Mouse (Mus musculus): ENCODE data around the gene Ppp1ca. TPM values are rescaled to one million over a fixed set of nuclear protein-coding genes. Genes with fewer than 3 reads are reported as not detected.

Ppp1ca gene
- total RNA-seq, 2 experiments from 2014 or later, result 181 to 268 TPM

DNA sequence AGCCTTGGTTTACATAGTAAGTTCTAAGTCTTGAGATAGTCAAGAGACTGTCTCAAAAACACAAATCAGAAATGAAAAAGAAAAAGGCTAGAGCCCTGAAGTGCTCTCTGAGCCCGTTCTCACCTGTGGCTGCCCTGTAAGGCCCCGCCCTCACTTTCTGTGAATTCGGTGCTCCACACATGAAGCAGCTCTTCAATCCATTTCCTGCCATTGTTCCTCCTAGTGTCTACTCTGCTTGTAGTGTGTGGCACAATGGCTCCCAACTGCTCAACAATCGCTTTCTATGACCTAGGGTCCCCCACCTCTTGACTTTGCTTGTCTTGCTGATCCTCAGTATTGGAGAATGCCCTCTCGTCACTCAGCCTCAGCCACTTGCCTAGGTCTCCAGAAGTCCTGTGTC is 35.6 kb downstream of the Ppp1ca start:
- ATAC-seq (replicated peaks; ENCODE audit: low FRiP score, poor library complexity, severe bottlenecking), result no peak

GRCm38 (mm10) chr19:4227894-4228678 is 36.2 kb downstream of the Ppp1ca start:
- peak; percentile 52 for ATAC-seq (replicated peaks; ENCODE audit: low FRiP score, poor library complexity, severe bottlenecking)

DNA sequence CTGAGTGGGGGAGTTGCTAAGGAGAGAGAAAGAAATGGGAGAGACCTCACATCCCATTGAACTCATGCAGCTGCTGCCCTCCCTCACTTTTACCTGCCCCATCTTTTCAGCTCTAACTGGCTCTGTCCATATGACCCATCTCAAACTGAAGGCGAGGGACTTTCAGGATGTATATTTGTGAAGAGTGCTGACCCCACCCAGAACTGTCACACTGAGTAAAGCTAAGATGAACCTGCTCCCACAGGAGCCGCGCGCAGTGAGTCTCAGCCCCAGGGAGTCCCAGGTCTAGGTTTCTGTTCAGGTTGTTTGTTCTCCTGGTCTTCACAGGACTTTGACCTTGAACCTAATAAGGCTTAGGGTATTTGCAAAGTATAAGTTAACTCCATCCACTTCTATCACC is 37.0 kb downstream of the Ppp1ca start:
- no peak for ATAC-seq (replicated peaks; ENCODE audit: low FRiP score, poor library complexity, severe bottlenecking)

DNA sequence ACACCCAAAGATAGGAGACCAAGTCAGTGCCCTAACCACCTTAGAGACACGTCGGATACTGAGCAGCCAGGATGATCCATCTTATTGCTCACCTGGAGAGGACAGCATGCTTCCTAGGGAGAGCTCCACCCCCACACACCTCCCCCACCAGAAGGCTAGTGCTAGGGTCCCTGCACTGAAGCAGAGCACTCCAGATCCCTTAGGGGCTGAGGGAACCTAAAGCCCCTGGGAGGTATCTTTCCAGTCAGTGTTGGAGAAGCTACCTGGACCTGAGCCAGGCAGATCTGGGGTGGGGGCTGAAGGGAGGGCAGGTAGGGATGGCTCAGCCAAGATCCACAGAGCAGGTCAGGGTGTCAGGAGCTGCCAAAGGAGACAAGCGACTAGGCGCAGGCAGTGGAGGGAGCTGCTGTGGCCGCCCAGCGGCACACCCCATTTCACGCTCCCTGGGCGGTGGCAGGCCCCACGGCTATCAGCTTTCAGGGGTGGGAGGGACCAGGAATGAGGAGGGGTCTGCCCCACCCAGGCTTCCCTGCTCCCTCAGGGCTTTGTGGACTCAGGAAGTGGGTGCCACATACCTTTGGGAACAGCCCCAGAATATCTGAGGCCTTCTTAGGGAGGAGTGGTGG is 37.7 kb downstream of the Ppp1ca start:
- ATAC-seq (replicated peaks; ENCODE audit: low FRiP score, poor library complexity, severe bottlenecking), result no peak

DNA sequence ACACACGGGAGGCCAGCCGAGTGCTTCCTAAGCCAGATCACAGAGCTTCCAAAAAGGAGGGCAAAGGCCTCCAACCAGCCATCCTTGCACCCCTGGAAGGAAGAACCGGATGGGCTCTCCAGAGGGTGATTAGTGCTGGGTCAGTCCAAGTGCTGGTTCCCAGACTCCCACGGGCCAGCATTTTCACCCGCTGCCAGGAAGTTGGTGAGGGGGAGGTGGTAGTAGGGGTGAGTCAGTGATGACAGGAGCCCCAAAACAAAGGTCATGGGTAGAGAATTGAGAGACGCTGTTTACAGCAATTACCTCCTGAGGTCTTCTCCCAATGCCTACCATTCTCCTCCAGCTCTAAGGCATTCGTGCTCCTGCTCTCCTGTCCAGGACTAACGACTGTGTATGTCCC is 38.5 kb downstream of the Ppp1ca start:
- ATAC-seq (replicated peaks; ENCODE audit: low FRiP score, poor library complexity, severe bottlenecking), result no peak

DNA sequence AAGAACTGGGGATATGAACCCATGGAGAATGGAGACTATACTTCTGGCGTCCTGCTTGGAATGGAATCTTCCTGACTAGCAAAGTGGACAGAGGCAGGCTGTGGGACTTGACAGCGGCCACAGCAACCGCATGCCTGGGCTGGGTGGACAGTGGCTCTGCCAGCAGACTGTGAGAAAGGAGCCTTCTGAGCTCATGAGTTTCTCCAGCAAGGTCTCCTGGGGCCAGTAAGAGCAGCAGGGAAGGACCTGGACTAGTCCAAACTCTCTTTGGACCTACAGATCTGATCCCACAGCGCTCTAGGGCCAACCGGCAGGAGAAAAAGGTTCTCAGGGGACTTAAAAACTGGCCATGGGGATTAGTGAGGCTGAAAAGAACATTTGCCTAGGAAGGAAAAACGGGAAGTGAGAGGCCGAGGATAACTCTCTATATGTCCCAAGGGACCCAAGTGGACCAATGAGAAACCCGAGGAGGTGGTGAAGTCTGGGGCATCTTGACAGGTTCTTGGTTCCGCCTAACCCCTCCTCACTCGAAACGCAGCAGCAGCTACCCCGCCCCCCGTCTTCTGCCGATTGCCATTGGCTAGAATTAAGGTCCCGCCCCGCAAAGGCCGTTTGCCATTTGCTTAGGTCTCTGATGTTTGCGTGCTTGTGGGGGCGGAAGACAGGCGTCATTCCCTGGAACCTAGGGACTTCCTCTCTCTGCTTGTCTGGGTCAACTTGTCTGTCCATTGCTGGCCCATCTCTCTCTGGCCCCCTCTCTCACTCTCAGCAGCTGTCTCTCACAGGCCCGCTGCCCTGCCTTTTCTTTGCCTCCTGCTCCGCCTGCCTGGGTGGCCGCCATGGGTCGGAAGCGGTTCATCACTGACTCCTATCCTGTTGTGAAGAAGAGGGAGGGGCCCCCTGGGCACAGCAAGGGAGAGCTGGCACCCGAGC is 39.7 kb downstream of the Ppp1ca start, which contains the start of gene Pold4:
Gene Pold4, plus strand, starts transcription at position 647 of the 933 bp plus-strand sequence.
- peak; percentile 90 for ATAC-seq (replicated peaks; ENCODE audit: low FRiP score, poor library complexity, severe bottlenecking)

DNA sequence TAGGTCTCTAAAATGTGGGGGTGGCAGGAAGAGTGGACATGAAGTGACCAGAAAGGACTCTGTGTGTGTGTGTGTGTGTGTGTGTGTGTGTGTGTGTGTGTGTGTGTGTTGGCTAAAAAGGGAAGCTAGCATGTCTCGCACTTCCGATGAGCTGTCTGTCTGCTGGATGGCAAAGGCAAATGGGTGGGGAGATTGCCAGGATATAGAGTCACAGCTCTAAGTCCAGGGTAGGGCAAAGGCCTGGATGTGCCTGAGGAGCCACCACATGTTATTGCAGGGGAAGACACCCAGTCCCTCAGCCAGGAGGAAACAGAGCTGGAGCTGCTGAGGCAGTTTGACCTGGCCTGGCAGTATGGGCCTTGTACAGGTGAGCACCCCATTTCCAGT is 40.3 kb downstream of the Ppp1ca start:
- ATAC-seq (replicated peaks; ENCODE audit: low FRiP score, poor library complexity, severe bottlenecking), result 0 out of 2 replicates have a peak, but pooled peaks have one; percentile 4

DNA sequence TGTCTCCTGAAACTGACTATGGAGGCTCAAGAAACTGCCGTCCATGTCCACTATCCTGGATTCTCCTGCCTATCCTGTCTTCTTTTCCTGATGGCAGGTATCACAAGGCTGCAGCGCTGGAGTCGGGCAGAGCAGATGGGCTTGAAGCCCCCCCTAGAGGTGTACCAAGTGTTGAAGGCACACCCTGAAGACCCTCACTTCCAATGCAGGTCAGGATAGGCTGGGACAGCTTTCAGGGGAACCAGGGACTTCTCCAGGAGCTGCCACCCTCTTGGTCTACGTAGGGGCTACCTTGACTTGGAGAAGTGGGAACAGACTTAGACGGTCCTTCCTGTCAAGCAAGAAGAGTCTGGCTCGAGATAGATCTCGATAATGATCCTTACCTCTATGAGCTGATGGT is 40.8 kb downstream of the Ppp1ca start:
- ATAC-seq (replicated peaks; ENCODE audit: low FRiP score, poor library complexity, severe bottlenecking), result no peak

- ATAC-seq (replicated peaks; ENCODE audit: low FRiP score, poor library complexity, severe bottlenecking), result no peak
Measured at GRCm38 (mm10) chr19:4234548-4234947, 42.7 kb downstream of the Ppp1ca start.

DNA sequence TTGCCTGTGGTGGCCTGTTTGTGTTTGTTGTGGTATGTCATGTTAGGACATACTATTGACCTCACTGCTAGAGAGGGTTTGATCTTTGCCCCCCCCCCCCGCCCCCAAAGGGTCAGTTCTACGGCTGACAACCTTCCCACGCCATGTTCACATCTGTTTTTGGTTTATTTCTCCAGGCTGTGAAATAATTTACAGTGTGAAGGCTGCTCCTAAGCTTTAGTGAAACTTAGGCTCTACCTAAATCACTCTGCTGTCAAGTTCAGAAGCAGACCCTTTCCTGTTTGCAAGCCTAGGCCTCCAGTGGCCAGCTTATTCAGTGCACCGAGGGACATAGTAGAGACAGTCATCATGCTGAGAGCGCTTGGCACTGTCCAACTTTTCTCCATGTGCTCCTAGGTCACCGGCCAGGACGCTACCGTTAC is 48.4 kb downstream of the Ppp1ca start:
- no peak for ATAC-seq (replicated peaks; ENCODE audit: low FRiP score, poor library complexity, severe bottlenecking)

DNA sequence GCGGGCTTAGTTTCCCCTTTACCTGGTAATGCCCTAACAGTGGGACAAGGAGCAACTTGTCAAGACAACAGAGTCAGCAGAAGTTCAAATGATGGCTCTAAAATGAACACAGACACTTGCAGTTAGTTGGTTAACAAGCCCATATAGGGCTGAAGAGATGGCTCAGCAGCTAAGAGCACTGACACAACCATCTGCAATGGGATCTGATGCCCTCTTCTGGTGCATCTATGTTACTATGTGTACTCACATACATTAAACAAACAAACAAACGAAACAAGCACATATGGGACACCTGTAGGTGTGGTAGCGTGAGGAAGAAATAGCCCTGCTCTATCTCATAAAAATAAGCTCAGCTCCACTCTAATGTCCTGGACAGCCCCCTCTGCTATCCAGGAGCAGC is 50.6 kb downstream of the Ppp1ca start:
- 0 out of 2 replicates have a peak, but pooled peaks have one; percentile 42 for ATAC-seq (replicated peaks; ENCODE audit: low FRiP score, poor library complexity, severe bottlenecking)

GRCm38 (mm10) chr19:4244775-4245174 is 52.9 kb downstream of the Ppp1ca start:
- ATAC-seq (replicated peaks; ENCODE audit: low FRiP score, poor library complexity, severe bottlenecking), result no peak

Other genes starting within 250 kb of the Ppp1ca start
Only the 30 nearest of the 31 such genes appear.
- 3.6 TPM in 1 of 2 replicates, not detected in the other for gene Aldh3b3, start 233.4 kb upstream of the Ppp1ca start, total RNA-seq (2015; ENCODE audit: low replicate concordance)
- not detected in 2 replicates for gene Aldh3b3, start 233.4 kb upstream of the Ppp1ca start, total RNA-seq (2017; ENCODE audit: low replicate concordance)
- gene Aldh3b2, start 219.7 kb upstream of the Ppp1ca start, total RNA-seq (2015; ENCODE audit: low replicate concordance), result 1.3 and 6.5 TPM in 2 replicates
- 1.1 and 2.4 TPM in 2 replicates for gene Aldh3b2, start 219.7 kb upstream of the Ppp1ca start, total RNA-seq (2017; ENCODE audit: low replicate concordance)
- not detected in 2 replicates for gene Acy3, start 205.5 kb upstream of the Ppp1ca start, total RNA-seq (2015; ENCODE audit: low replicate concordance)
- gene Acy3, start 205.5 kb upstream of the Ppp1ca start, total RNA-seq (2017; ENCODE audit: low replicate concordance), result not detected in 2 replicates
- not detected in 2 replicates for gene Tbx10, start 199.3 kb upstream of the Ppp1ca start, total RNA-seq (2015; ENCODE audit: low replicate concordance)
- gene Tbx10, start 199.3 kb upstream of the Ppp1ca start, total RNA-seq (2017; ENCODE audit: low replicate concordance), result not detected in 2 replicates
- gene Nudt8, start 191.5 kb upstream of the Ppp1ca start, total RNA-seq (2015; ENCODE audit: low replicate concordance), result not detected in 2 replicates
- 1.4 TPM in 1 of 2 replicates, not detected in the other for gene Nudt8, start 191.5 kb upstream of the Ppp1ca start, total RNA-seq (2017; ENCODE audit: low replicate concordance)
- not detected in 2 replicates for gene Gm49405, start 191.4 kb upstream of the Ppp1ca start, total RNA-seq (2015; ENCODE audit: low replicate concordance)
- 0.90 TPM in 1 of 2 replicates, not detected in the other for gene Gm49405, start 191.4 kb upstream of the Ppp1ca start, total RNA-seq (2017; ENCODE audit: low replicate concordance)
- 0.42 TPM in 1 of 2 replicates, not detected in the other for gene Doc2g, start 188.8 kb upstream of the Ppp1ca start, total RNA-seq (2015; ENCODE audit: low replicate concordance)
- gene Doc2g, start 188.8 kb upstream of the Ppp1ca start, total RNA-seq (2017; ENCODE audit: low replicate concordance), result 3.0 TPM in 1 of 2 replicates, not detected in the other
- gene Ndufv1, start 179.3 kb upstream of the Ppp1ca start, total RNA-seq (2015; ENCODE audit: low replicate concordance), result 77.1 and 96.6 TPM in 2 replicates
- 161 and 207 TPM in 2 replicates for gene Ndufv1, start 179.3 kb upstream of the Ppp1ca start, total RNA-seq (2017; ENCODE audit: low replicate concordance)
- gene Gstp1, start 154.1 kb upstream of the Ppp1ca start, total RNA-seq (2015; ENCODE audit: low replicate concordance), result 115 and 185 TPM in 2 replicates
- gene Gstp1, start 154.1 kb upstream of the Ppp1ca start, total RNA-seq (2017; ENCODE audit: low replicate concordance), result 22.8 and 23.9 TPM in 2 replicates
- gene Gstp2, start 146.0 kb upstream of the Ppp1ca start, total RNA-seq (2015; ENCODE audit: low replicate concordance), result 3.2 TPM in 1 of 2 replicates, not detected in the other
- 3.2 TPM in 1 of 2 replicates, not detected in the other for gene Gstp2, start 146.0 kb upstream of the Ppp1ca start, total RNA-seq (2017; ENCODE audit: low replicate concordance)
- gene Gstp3, start 132.5 kb upstream of the Ppp1ca start, total RNA-seq (2015; ENCODE audit: low replicate concordance), result 8.8 and 15.9 TPM in 2 replicates
- gene Gstp3, start 132.5 kb upstream of the Ppp1ca start, total RNA-seq (2017; ENCODE audit: low replicate concordance), result 16.8 and 19.8 TPM in 2 replicates
- gene Cabp2, start 110.5 kb upstream of the Ppp1ca start, total RNA-seq (2015; ENCODE audit: low replicate concordance), result not detected in 2 replicates
- gene Cabp2, start 110.5 kb upstream of the Ppp1ca start, total RNA-seq (2017; ENCODE audit: low replicate concordance), result not detected in 2 replicates
- gene Cdk2ap2, start 94.9 kb upstream of the Ppp1ca start, total RNA-seq (2015; ENCODE audit: low replicate concordance), result 118 and 124 TPM in 2 replicates
- 17.9 and 36.3 TPM in 2 replicates for gene Cdk2ap2, start 94.9 kb upstream of the Ppp1ca start, total RNA-seq (2017; ENCODE audit: low replicate concordance)
- gene Pitpnm1, start 92.1 kb upstream of the Ppp1ca start, total RNA-seq (2015; ENCODE audit: low replicate concordance), result 56.6 and 67.1 TPM in 2 replicates
- 33.9 and 60.9 TPM in 2 replicates for gene Pitpnm1, start 92.1 kb upstream of the Ppp1ca start, total RNA-seq (2017; ENCODE audit: low replicate concordance)
- gene Aip, start 66.2 kb upstream of the Ppp1ca start, total RNA-seq (2015; ENCODE audit: low replicate concordance), result 33.5 and 72.1 TPM in 2 replicates
- 41.2 and 41.8 TPM in 2 replicates for gene Aip, start 66.2 kb upstream of the Ppp1ca start, total RNA-seq (2017; ENCODE audit: low replicate concordance)
- 1.1 TPM in 1 of 2 replicates, not detected in the other for gene Gpr152, start 52.3 kb upstream of the Ppp1ca start, total RNA-seq (2015; ENCODE audit: low replicate concordance)
- gene Gpr152, start 52.3 kb upstream of the Ppp1ca start, total RNA-seq (2017; ENCODE audit: low replicate concordance), result not detected in 2 replicates
- not detected in 2 replicates for gene Cabp4, start 48.0 kb upstream of the Ppp1ca start, total RNA-seq (2015; ENCODE audit: low replicate concordance)
- not detected in 2 replicates for gene Cabp4, start 48.0 kb upstream of the Ppp1ca start, total RNA-seq (2017; ENCODE audit: low replicate concordance)
- 68.3 and 83.3 TPM in 2 replicates for gene Coro1b, start 43.4 kb upstream of the Ppp1ca start, total RNA-seq (2015; ENCODE audit: low replicate concordance)
- 8.5 and 48.9 TPM in 2 replicates for gene Coro1b, start 43.4 kb upstream of the Ppp1ca start, total RNA-seq (2017; ENCODE audit: low replicate concordance)
- gene Ptprcap, start 38.5 kb upstream of the Ppp1ca start, total RNA-seq (2015; ENCODE audit: low replicate concordance), result 66.3 and 73.4 TPM in 2 replicates
- 14.4 and 38.8 TPM in 2 replicates for gene Ptprcap, start 38.5 kb upstream of the Ppp1ca start, total RNA-seq (2017; ENCODE audit: low replicate concordance)
- 39.8 and 52.3 TPM in 2 replicates for gene Rps6kb2, start 28.7 kb upstream of the Ppp1ca start, total RNA-seq (2015; ENCODE audit: low replicate concordance)
- 21.4 and 34.8 TPM in 2 replicates for gene Rps6kb2, start 28.7 kb upstream of the Ppp1ca start, total RNA-seq (2017; ENCODE audit: low replicate concordance)
- gene Carns1, start 16.6 kb upstream of the Ppp1ca start, total RNA-seq (2015; ENCODE audit: low replicate concordance), result 0.72 and 2.5 TPM in 2 replicates
- gene Carns1, start 16.6 kb upstream of the Ppp1ca start, total RNA-seq (2017; ENCODE audit: low replicate concordance), result 0.13 and 1.5 TPM in 2 replicates
- 8.0 and 31.0 TPM in 2 replicates for gene Tbc1d10c, start 781 bp upstream of the Ppp1ca start, total RNA-seq (2015; ENCODE audit: low replicate concordance)
- gene Tbc1d10c, start 781 bp upstream of the Ppp1ca start, total RNA-seq (2017; ENCODE audit: low replicate concordance), result 6.2 and 14.2 TPM in 2 replicates
- 44.0 and 54.1 TPM in 2 replicates for gene Rad9a, start 9.6 kb downstream of the Ppp1ca start, total RNA-seq (2015; ENCODE audit: low replicate concordance)
- gene Rad9a, start 9.6 kb downstream of the Ppp1ca start, total RNA-seq (2017; ENCODE audit: low replicate concordance), result 27.5 and 41.6 TPM in 2 replicates
- not detected in 2 replicates for gene Clcf1, start 22.2 kb downstream of the Ppp1ca start, total RNA-seq (2015; ENCODE audit: low replicate concordance)
- 0.15 and 1.2 TPM in 2 replicates for gene Clcf1, start 22.2 kb downstream of the Ppp1ca start, total RNA-seq (2017; ENCODE audit: low replicate concordance)
- gene AC109138.7, start 22.3 kb downstream of the Ppp1ca start, total RNA-seq (2015; ENCODE audit: low replicate concordance), result not detected in 2 replicates
- gene AC109138.7, start 22.3 kb downstream of the Ppp1ca start, total RNA-seq (2017; ENCODE audit: low replicate concordance), result not detected in 2 replicates
- 21.8 and 24.5 TPM in 2 replicates for gene Pold4, start 39.8 kb downstream of the Ppp1ca start, total RNA-seq (2015; ENCODE audit: low replicate concordance)
- gene Pold4, start 39.8 kb downstream of the Ppp1ca start, total RNA-seq (2017; ENCODE audit: low replicate concordance), result 5.0 and 16.1 TPM in 2 replicates
- 2.2 and 16.8 TPM in 2 replicates for gene Ssh3, start 77.1 kb downstream of the Ppp1ca start, total RNA-seq (2015; ENCODE audit: low replicate concordance)
- 0.90 and 5.2 TPM in 2 replicates for gene Ssh3, start 77.1 kb downstream of the Ppp1ca start, total RNA-seq (2017; ENCODE audit: low replicate concordance)
- gene Ankrd13d, start 91.1 kb downstream of the Ppp1ca start, total RNA-seq (2015; ENCODE audit: low replicate concordance), result 0.72 and 1.3 TPM in 2 replicates
- 0.39 TPM in 1 of 2 replicates, not detected in the other for gene Ankrd13d, start 91.1 kb downstream of the Ppp1ca start, total RNA-seq (2017; ENCODE audit: low replicate concordance)
- 71.3 and 72.8 TPM in 2 replicates for gene Grk2, start 114.2 kb downstream of the Ppp1ca start, total RNA-seq (2015; ENCODE audit: low replicate concordance)
- gene Grk2, start 114.2 kb downstream of the Ppp1ca start, total RNA-seq (2017; ENCODE audit: low replicate concordance), result 40.5 and 47.1 TPM in 2 replicates
- gene Kdm2a, start 206.2 kb downstream of the Ppp1ca start, total RNA-seq (2015; ENCODE audit: low replicate concordance), result 40.7 and 74.2 TPM in 2 replicates
- 79.4 and 114 TPM in 2 replicates for gene Kdm2a, start 206.2 kb downstream of the Ppp1ca start, total RNA-seq (2017; ENCODE audit: low replicate concordance)

All from erythroid progenitor cell, adult 5-6 weeks (primary cell).